Mouse (Mus musculus): ENCODE data around the gene Gm37240. TPM values are rescaled to one million over a fixed set of nuclear protein-coding genes. Genes with fewer than 3 reads are reported as not detected.

Gm37240 gene
- polyA plus RNA-seq, 1 experiment = 1.0 TPM

DNA sequence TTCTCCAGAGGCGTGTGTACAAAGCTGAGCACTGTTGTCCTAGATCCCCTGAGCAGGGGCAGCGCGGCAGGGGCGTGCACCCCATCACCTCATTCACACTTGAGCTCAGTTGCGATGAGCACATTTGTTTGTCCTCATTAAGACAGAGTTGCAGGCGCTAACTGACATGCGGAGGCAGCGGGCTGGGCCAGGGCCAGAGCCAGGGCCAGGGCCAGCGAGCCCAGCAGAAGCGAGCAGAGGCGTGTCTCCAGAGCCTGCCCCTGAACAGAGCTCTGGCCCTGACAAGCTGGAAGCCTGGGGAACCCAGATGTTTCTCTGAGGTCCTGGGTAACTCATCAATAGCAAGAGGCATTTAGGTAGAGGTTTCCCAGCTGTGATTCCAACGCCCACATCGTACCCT lies 1142.6 kb downstream of the Gm37240 start:
- no peaks in the 10 kb centered on the region; the same call in 1 of the 2 replicates for H3K4me1 ChIP-seq (ENCODE audit: control insufficient read depth, insufficient read depth, low read length)
- 86% methylated on average over 13 of the region's 13 CpGs for WGBS
- no peak overlapping the region for H3K27ac ChIP-seq (ENCODE audit: control insufficient read depth, insufficient read depth, low read depth, low read length, poor library complexity)
- TF ChIP-seq CTCF (IDR thresholded peaks at IDR 0.05; ENCODE audit: control insufficient read depth, insufficient read depth, low read length) = no peak
- TF ChIP-seq POLR2A (IDR thresholded peaks at IDR 0.05; ENCODE audit: borderline replicate concordance, control insufficient read depth, low read depth, low read length) = no peak
- H3K4me3 ChIP-seq (replicated peaks; ENCODE audit: control insufficient read depth, low read depth, low read length) = no peak overlapping the region

DNA sequence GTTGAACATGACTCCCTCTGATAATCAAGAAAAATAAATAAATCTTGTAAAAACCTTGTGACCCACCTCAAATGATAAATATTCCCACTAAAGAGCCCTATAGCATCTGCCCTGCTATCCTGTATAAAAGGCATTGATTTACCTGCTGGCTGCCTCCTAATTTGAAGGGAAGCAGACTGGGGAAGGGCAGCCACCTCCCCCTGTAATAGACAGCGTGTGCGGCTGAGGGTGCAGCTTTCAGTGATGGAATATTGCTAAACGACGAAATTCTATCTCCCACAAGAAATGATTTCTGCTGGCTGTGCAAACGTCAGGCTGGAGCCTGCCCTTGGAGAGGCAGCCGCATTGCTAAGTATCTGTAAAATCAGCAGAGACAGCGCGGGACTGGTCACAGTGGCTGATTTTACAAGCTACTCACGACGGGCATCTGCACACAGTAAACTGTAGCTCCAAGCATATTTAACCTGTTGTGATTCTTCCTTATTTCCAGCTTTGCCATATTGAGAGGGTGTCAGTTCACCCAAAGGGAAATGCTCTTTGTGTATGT lies 1147.2 kb downstream of the Gm37240 start:
- WGBS = 79% methylated on average over 10 of the region's 10 CpGs
- Histone ChIP-seq H3K27ac (ENCODE audit: control insufficient read depth, insufficient read depth, low read depth, low read length, poor library complexity) (no peak overlapping the region), H3K4me1 (ENCODE audit: control insufficient read depth, insufficient read depth, low read length) (no peaks in the 10 kb centered on the region; the same call in 1 of the 2 replicates), H3K4me3 (replicated peaks; ENCODE audit: control insufficient read depth, low read depth, low read length) (no peak overlapping the region)
- TF ChIP-seq CTCF (IDR thresholded peaks at IDR 0.05; ENCODE audit: control insufficient read depth, insufficient read depth, low read length) = no peak
- no peak for TF ChIP-seq POLR2A (IDR thresholded peaks at IDR 0.05; ENCODE audit: borderline replicate concordance, control insufficient read depth, low read depth, low read length)

DNA sequence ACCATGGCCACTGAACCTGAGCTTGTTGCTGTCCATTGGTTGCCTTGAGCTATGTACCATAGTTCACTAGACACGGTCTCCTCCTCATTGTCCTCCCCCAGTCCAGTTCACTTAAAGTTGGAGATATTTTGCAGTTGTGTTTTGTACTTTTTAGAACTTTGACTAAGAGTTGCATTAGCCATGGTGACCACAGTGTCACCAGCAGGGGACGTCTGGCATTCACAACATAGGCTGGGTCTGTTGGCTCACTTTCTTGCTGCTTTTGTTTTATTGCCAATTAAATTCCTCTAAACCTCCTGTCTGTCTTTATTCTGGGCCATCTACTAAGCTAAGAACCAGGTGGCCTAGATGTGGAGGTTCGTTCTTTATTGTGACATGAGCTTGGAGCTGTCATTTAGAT lies 1150.2 kb downstream of the Gm37240 start:
- H3K4me1 ChIP-seq (ENCODE audit: control insufficient read depth, insufficient read depth, low read length) = no peaks in the 10 kb centered on the region; the same call in 1 of the 2 replicates
- H3K27ac ChIP-seq (ENCODE audit: control insufficient read depth, insufficient read depth, low read depth, low read length, poor library complexity) = no peak overlapping the region
- 68% methylated on average over 3 of the region's 3 CpGs for WGBS
- H3K4me3 ChIP-seq (replicated peaks; ENCODE audit: control insufficient read depth, low read depth, low read length) = no peak overlapping the region
- TF ChIP-seq CTCF (IDR thresholded peaks at IDR 0.05; ENCODE audit: control insufficient read depth, insufficient read depth, low read length) = no peak
- no peak for TF ChIP-seq POLR2A (IDR thresholded peaks at IDR 0.05; ENCODE audit: borderline replicate concordance, control insufficient read depth, low read depth, low read length)

DNA sequence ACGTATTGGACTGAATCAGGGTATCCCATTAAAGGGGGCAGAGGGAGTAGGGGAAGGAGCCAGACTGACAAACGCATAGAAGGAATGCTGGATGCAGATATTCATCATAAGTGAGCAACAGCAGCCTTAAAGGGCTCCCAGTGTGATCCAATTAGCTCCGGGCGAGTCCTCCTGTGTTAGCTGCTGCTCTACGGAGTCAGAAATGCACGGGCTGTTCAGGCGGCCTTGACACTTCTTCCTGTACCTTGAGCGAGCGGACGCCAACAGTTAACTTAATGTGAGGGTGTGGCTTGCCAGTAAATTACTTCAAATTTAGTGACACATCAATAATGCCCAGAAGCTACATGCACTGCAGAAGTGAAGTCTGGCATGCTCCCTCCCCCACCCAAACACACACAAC lies 1151.6 kb downstream of the Gm37240 start:
- no peak for TF ChIP-seq POLR2A (IDR thresholded peaks at IDR 0.05; ENCODE audit: borderline replicate concordance, control insufficient read depth, low read depth, low read length)
- WGBS = 64% methylated on average over 10 of the region's 10 CpGs
- Histone ChIP-seq H3K4me1 (ENCODE audit: control insufficient read depth, insufficient read depth, low read length) (no peaks in the 10 kb centered on the region; the same call in 1 of the 2 replicates), H3K4me3 (replicated peaks; ENCODE audit: control insufficient read depth, low read depth, low read length) (no peak overlapping the region), H3K27ac (ENCODE audit: control insufficient read depth, insufficient read depth, low read depth, low read length, poor library complexity) (no peak overlapping the region)

DNA sequence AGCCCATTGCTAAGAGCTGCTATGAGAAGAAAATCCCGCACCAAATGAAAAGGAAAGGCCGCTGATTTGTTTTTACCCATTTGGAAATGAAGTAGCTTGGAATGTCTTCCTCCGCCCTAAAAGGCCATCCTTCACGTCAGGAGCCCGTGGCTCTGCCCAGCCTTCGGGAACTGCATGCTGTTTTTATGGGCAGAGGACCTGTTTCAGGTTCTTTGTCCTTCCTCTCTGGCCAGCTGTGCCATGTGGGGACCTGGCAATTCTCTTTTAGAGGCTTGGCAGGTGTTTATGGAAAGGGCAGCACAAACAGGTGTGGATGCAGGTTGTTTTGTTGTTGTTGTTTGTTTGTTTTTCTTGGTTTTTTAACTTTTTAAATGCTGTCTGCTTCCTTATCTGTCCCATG lies 1154.8 kb downstream of the Gm37240 start:
- Histone ChIP-seq H3K4me1 (ENCODE audit: control insufficient read depth, insufficient read depth, low read length) (no peaks in the 10 kb centered on the region), H3K4me3 (replicated peaks; ENCODE audit: control insufficient read depth, low read depth, low read length) (no peak overlapping the region), H3K27ac (ENCODE audit: control insufficient read depth, insufficient read depth, low read depth, low read length, poor library complexity) (no peak overlapping the region)
- TF ChIP-seq POLR2A (IDR thresholded peaks at IDR 0.05; ENCODE audit: borderline replicate concordance, control insufficient read depth, low read depth, low read length) = no peak
- WGBS = 46% methylated on average over 6 of the region's 6 CpGs

DNA sequence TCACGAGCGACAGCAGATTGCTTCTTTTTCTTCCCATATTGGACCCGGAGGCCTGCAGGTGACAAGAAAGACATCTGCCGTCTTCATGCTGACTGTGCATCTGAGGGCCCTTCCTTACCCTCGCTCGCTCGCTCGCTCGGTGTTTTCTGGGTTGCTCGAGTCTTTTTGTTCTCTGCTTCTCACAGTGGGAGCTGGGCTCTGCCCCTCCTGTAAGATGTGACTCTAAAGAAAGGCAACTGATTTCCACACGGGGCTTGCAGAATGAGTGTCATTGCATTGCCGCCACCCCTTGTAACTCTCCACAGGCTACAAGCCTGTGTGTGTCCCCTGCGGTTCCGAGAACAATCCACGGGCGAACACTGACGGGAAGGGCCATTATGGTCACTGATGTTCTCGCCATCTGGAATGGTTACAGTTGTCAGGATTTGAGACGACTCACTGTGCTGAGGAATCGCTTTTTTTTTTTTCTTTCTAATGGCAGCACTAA lies 1155.3 kb downstream of the Gm37240 start:
- Histone ChIP-seq H3K27ac (ENCODE audit: control insufficient read depth, insufficient read depth, low read depth, low read length, poor library complexity) (no peak overlapping the region), H3K4me3 (replicated peaks; ENCODE audit: control insufficient read depth, low read depth, low read length) (no peak overlapping the region), H3K4me1 (ENCODE audit: control insufficient read depth, insufficient read depth, low read length) (no peaks in the 10 kb centered on the region)
- 12% methylated on average over 20 of the region's 20 CpGs for WGBS
- TF ChIP-seq POLR2A (IDR thresholded peaks at IDR 0.05; ENCODE audit: borderline replicate concordance, control insufficient read depth, low read depth, low read length) (no peak), CTCF (IDR thresholded peaks at IDR 0.05; ENCODE audit: control insufficient read depth, insufficient read depth, low read length) (no peak)

DNA sequence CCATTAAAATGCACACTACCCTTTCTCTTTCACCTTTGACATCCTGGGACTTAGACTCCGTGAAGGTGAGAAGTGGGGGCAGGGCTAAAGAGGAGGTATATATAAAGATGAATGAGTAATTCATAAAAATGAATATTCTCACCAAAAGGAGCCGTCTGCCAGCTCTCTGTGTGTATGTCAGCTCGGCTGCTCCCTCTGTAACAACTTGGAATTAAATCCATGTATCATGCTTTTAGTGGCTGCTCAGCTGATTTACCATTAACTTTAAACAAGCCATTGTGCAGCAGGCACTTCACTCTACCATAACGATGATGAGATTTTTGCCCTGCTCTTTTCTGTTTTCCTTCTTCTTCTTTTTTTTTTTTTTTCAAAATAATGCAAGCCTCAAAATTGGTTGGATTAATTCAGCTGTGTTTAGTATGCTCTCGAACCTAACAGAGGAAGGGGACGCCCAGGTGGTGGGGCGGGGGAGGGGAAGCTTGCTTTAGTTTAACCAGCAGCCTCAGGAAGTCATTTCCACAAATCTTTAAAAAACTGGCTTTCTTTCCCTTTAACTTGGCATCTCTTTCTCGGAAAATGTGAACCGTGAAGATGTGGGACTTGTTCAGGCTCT lies 1155.8 kb downstream of the Gm37240 start:
- Histone ChIP-seq H3K4me1 (ENCODE audit: control insufficient read depth, insufficient read depth, low read length) (no peaks in the 10 kb centered on the region), H3K4me3 (replicated peaks; ENCODE audit: control insufficient read depth, low read depth, low read length) (no peak overlapping the region), H3K27ac (ENCODE audit: control insufficient read depth, insufficient read depth, low read depth, low read length, poor library complexity) (no peak overlapping the region)
- TF ChIP-seq CTCF (IDR thresholded peaks at IDR 0.05; ENCODE audit: control insufficient read depth, insufficient read depth, low read length) (no peak), POLR2A (IDR thresholded peaks at IDR 0.05; ENCODE audit: borderline replicate concordance, control insufficient read depth, low read depth, low read length) (no peak)
- WGBS = 19% methylated on average over 9 of the region's 9 CpGs

DNA sequence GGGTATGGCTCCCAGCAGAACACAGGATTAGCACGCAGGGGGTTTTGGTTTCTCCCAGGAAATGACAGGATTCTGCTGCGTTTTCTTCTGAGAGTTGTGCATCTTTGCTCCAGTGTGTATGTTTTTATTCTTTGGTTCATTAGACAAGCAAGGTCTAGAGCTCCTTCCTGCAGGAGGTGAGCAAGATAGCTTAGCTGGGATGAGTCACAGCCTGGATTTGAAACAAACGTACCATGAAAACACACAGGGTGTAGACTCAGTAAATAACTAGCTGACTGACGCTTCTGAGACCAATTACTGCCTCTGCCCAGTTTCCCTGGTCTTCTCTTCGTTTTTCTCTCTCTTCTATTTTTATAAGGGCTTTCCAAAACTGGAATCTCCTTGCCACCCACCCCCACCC lies 1156.3 kb downstream of the Gm37240 start:
- Histone ChIP-seq H3K27ac (ENCODE audit: control insufficient read depth, insufficient read depth, low read depth, low read length, poor library complexity) (no peak overlapping the region), H3K4me3 (replicated peaks; ENCODE audit: control insufficient read depth, low read depth, low read length) (no peak overlapping the region), H3K4me1 (ENCODE audit: control insufficient read depth, insufficient read depth, low read length) (no peaks in the 10 kb centered on the region)
- 60% methylated on average over 5 of the region's 5 CpGs for WGBS
- no peak for TF ChIP-seq POLR2A (IDR thresholded peaks at IDR 0.05; ENCODE audit: borderline replicate concordance, control insufficient read depth, low read depth, low read length)

DNA sequence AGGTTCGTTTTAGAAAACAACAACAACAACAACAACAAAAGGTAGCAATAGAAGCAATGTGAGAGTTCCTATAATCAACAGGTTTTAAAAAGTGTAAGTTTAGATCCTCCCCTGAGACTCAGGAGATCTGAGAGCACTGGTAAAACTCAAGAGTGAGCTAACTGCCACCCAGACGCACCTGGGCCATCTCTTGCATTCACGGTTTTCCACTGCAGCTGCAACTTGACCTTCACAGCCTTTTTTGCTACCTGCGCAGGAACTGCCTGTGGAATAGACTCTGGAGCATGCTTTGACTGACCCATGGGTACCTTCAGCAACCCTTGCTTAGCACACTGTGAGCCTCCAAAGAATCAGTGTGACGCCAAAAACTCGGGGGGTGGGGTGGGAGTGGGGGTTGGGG lies 1157.5 kb downstream of the Gm37240 start:
- Histone ChIP-seq H3K4me3 (replicated peaks; ENCODE audit: control insufficient read depth, low read depth, low read length) (no peak overlapping the region), H3K4me1 (ENCODE audit: control insufficient read depth, insufficient read depth, low read length) (no peaks in the 10 kb centered on the region), H3K27ac (ENCODE audit: control insufficient read depth, insufficient read depth, low read depth, low read length, poor library complexity) (no peak overlapping the region)
- WGBS = 76% methylated on average over 6 of the region's 6 CpGs
- TF ChIP-seq CTCF (IDR thresholded peaks at IDR 0.05; ENCODE audit: control insufficient read depth, insufficient read depth, low read length) (no peak), POLR2A (IDR thresholded peaks at IDR 0.05; ENCODE audit: borderline replicate concordance, control insufficient read depth, low read depth, low read length) (no peak)
